Mouse (Mus musculus): ENCODE measurements around the gene Prlhr. TPM values are rescaled to one million over a fixed set of nuclear protein-coding genes. Genes with fewer than 3 reads are reported as not detected.

Prlhr gene
- polyA plus RNA-seq, 1 experiment from 2014 or later: 0.47 TPM

DNA sequence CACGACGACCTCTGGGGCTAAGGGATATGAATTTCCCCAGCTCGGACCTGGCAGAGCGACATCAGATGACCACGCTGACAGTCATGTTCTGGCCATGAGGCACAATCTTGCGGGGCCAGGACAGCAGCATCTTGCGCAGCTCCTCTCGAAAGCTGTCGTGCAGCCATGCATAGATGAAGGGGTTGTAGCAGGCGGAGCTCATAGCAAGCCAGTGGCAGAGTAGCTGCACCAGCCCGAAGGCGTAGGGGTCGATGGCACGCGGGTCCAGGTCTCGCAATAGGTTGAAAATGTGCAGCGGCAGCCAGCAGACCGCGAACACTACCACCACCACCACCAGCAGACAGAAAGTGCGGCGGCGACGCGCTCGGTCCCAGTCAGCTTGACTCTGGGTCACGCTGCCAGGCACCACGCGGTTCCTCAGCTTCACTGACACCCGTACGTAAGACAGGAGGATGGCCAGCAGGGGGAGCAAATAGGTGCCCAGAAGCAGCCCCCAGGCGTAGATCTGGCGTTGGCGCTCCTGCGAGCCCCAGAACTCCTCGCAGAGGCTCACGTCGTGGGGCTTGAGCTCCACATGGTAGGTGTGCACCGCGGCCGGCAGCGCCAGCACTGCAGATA, 1.0 kb downstream of the Prlhr start:
- Histone ChIP-seq H3K36me3 (no peaks in the 10 kb centered on the region), H3K9ac (replicated peaks) (peak overlapping the region; percentile 37), H3K4me2 (peak overlapping the region; percentile 68), H3K27me3 (replicated peaks) (peaks cover 40% of the 10 kb centered on the region), H3K4me3 (replicated peaks) (peak overlapping the region; percentile 42), H3K9me3 (replicated peaks) (no peaks in the 10 kb centered on the region), H3K27ac (replicated peaks) (no peak overlapping the region), H3K4me1 (peaks cover 32% of the 10 kb centered on the region)
- peak; percentile 81 for ATAC-seq (ENCODE audit: low FRiP score)
- WGBS: 1% methylated on average over 41 of the region's 41 CpGs

DNA sequence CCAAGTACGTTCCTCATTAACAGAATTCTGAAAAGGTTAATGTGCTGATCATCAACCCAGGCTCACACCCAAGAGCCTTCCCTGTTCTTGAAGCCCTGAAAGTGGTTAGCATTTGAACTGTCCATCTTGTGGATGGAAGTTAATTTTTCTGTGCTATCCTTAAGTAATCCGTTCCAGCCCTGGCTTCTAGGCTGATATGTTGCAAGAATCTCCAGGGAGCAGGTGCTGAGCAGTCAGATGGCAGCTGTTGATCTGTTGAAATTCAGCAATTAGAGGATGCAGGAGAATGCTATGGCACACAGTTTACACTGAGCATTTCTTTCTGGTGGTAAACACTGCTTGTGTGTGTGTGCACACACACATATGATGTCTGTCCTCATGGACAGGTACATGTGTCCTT, 2.4 kb downstream of the Prlhr start:
- H3K27me3 ChIP-seq (replicated peaks): peaks cover 40% of the 10 kb centered on the region
- no peak for ATAC-seq (ENCODE audit: low FRiP score)

GRCm38 (mm10) chr19:60463896-60464295, 4.2 kb downstream of the Prlhr start:
- H3K4me1 ChIP-seq: peaks cover 28% of the 10 kb centered on the region
- no peak overlapping the region for H3K4me2 ChIP-seq
- H3K36me3 ChIP-seq: no peaks in the 10 kb centered on the region
- H3K27ac ChIP-seq (replicated peaks): 0 out of 2 replicates have a peak overlapping the region, but pooled peaks have one; percentile 6
- no peaks in the 10 kb centered on the region for H3K9me3 ChIP-seq (replicated peaks)
- peaks cover 26% of the 10 kb centered on the region for H3K27me3 ChIP-seq (replicated peaks)
- no peak overlapping the region for H3K9ac ChIP-seq (replicated peaks)
- no peak for ATAC-seq (ENCODE audit: low FRiP score)
- H3K4me3 ChIP-seq (replicated peaks): no peak overlapping the region
- 40% methylated on average over 3 of the region's 3 CpGs for WGBS

More for the DNA sequence above, 2.4 kb downstream of the Prlhr start:
- WGBS: 76% methylated on average over 2 of the region's 2 CpGs
- H3K36me3 ChIP-seq: no peaks in the 10 kb centered on the region
- no peak overlapping the region for H3K9ac ChIP-seq (replicated peaks)
- no peaks in the 10 kb centered on the region for H3K9me3 ChIP-seq (replicated peaks)
- no peak overlapping the region for H3K4me2 ChIP-seq
- peaks cover 32% of the 10 kb centered on the region for H3K4me1 ChIP-seq
- no peak overlapping the region for H3K27ac ChIP-seq (replicated peaks)
- no peak overlapping the region for H3K4me3 ChIP-seq (replicated peaks)

GRCm38 (mm10) chr19:60463440-60463839, 4.7 kb downstream of the Prlhr start:
- 80% methylated on average over 3 of the region's 3 CpGs for WGBS
- Histone ChIP-seq H3K36me3 (no peaks in the 10 kb centered on the region), H3K27me3 (replicated peaks) (peaks cover 22% of the 10 kb centered on the region), H3K4me3 (replicated peaks) (no peak overlapping the region), H3K4me1 (peaks cover 24% of the 10 kb centered on the region), H3K9ac (replicated peaks) (no peak overlapping the region), H3K4me2 (no peak overlapping the region), H3K27ac (replicated peaks) (0 out of 2 replicates have a peak overlapping the region, but pooled peaks have one; percentile 6), H3K9me3 (replicated peaks) (no peaks in the 10 kb centered on the region)
- ATAC-seq (ENCODE audit: low FRiP score): no peak

- H3K27me3 ChIP-seq (replicated peaks): peaks cover 5% of the 10 kb centered on the region
- WGBS: 64% methylated on average over 2 of the region's 2 CpGs
Observed at GRCm38 (mm10) chr19:60461476-60461875, 6.6 kb downstream of the Prlhr start.

DNA sequence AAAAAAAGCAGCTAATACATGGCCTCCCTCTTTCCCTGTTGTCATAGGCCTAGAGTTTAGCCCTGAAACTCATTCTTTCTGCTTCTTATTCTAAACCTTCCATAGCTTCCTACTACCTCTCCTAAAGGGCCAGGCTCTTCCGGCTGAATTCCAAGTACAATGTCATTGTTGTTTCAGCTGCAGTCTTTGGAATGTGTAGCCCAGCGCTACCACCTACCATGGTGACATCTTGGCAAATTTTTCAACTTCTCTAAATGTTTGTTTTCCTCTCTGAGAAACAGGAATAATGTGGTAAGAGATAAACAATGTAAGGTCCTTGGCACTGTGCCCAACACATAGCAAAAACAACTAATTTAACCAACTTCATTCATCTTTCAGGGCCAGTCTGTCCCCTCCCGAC, 8.4 kb downstream of the Prlhr start:
- H3K27me3 ChIP-seq (replicated peaks): no peaks in the 10 kb centered on the region
- WGBS: 60% methylated on average over 3 of the region's 3 CpGs

More at GRCm38 (mm10) chr19:60461476-60461875, 6.6 kb downstream of the Prlhr start:
- no peaks in the 10 kb centered on the region for H3K36me3 ChIP-seq
- peaks cover 5% of the 10 kb centered on the region for H3K4me1 ChIP-seq
- no peak overlapping the region for H3K4me3 ChIP-seq (replicated peaks)
- no peaks in the 10 kb centered on the region for H3K9me3 ChIP-seq (replicated peaks)
- no peak overlapping the region for H3K4me2 ChIP-seq
- no peak overlapping the region for H3K27ac ChIP-seq (replicated peaks)
- H3K9ac ChIP-seq (replicated peaks): no peak overlapping the region
- ATAC-seq (ENCODE audit: low FRiP score): no peak

DNA sequence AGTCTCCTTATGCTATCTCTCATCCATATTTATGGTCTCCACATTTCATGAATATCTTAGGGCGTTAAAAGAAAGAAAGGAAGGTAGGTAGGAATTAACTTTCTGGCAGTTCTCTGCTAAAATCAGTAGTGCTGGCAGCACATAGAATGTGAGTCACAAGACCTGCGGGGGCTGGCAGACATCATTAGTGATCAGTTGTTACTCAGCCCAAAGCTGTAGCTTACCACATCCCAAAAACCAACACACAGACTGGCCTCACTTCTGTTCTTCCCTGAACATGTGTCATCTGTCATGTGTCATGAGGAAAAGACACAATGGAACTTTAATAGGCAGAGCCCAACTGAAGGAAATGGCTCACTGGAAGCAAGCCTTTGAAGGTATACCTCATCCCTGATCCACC, 9.0 kb downstream of the Prlhr start:
- Histone ChIP-seq H3K36me3 (no peaks in the 10 kb centered on the region), H3K9ac (replicated peaks) (no peak overlapping the region), H3K4me3 (replicated peaks) (no peak overlapping the region), H3K27me3 (replicated peaks) (no peaks in the 10 kb centered on the region), H3K27ac (replicated peaks) (no peak overlapping the region), H3K4me1 (peaks cover 4% of the 10 kb centered on the region), H3K4me2 (no peak overlapping the region), H3K9me3 (replicated peaks) (no peaks in the 10 kb centered on the region)
- no peak for ATAC-seq (ENCODE audit: low FRiP score)
- 87% methylated on average over 2 of the region's 2 CpGs for WGBS

More for the DNA sequence above, 8.4 kb downstream of the Prlhr start:
- H3K4me3 ChIP-seq (replicated peaks): no peak overlapping the region
- no peak for ATAC-seq (ENCODE audit: low FRiP score)
- no peaks in the 10 kb centered on the region for H3K9me3 ChIP-seq (replicated peaks)
- H3K36me3 ChIP-seq: no peaks in the 10 kb centered on the region
- H3K27ac ChIP-seq (replicated peaks): no peak overlapping the region
- H3K4me1 ChIP-seq: peaks cover 5% of the 10 kb centered on the region
- no peak overlapping the region for H3K9ac ChIP-seq (replicated peaks)
- H3K4me2 ChIP-seq: no peak overlapping the region

GRCm38 (mm10) chr19:60455791-60456190, 12.3 kb downstream of the Prlhr start:
- ATAC-seq (ENCODE audit: low FRiP score): no peak
- no peaks in the 10 kb centered on the region for H3K9me3 ChIP-seq (replicated peaks)
- WGBS: 87% methylated on average over 1 of the region's 1 CpGs
- H3K27me3 ChIP-seq (replicated peaks): no peaks in the 10 kb centered on the region
- H3K36me3 ChIP-seq: no peaks in the 10 kb centered on the region
- H3K4me2 ChIP-seq: no peak overlapping the region
- H3K4me1 ChIP-seq: no peaks in the 10 kb centered on the region
- H3K4me3 ChIP-seq (replicated peaks): no peak overlapping the region
- no peak overlapping the region for H3K27ac ChIP-seq (replicated peaks)
- H3K9ac ChIP-seq (replicated peaks): no peak overlapping the region

GRCm38 (mm10) chr19:60440531-60440930, 27.6 kb downstream of the Prlhr start:
- H3K4me2 ChIP-seq: no peak overlapping the region
- H3K9ac ChIP-seq (replicated peaks): no peak overlapping the region
- H3K4me1 ChIP-seq: no peaks in the 10 kb centered on the region
- no peaks in the 10 kb centered on the region for H3K36me3 ChIP-seq
- no peak overlapping the region for H3K4me3 ChIP-seq (replicated peaks)
- no peak overlapping the region for H3K27ac ChIP-seq (replicated peaks)
- H3K27me3 ChIP-seq (replicated peaks): no peaks in the 10 kb centered on the region
- H3K9me3 ChIP-seq (replicated peaks): no peaks in the 10 kb centered on the region
- no peak for ATAC-seq (ENCODE audit: low FRiP score)

- Histone ChIP-seq H3K4me1 (no peaks in the 10 kb centered on the region), H3K36me3 (no peaks in the 10 kb centered on the region), H3K9ac (replicated peaks) (no peak overlapping the region), H3K27ac (replicated peaks) (no peak overlapping the region), H3K4me2 (no peak overlapping the region), H3K4me3 (replicated peaks) (no peak overlapping the region), H3K9me3 (replicated peaks) (no peaks in the 10 kb centered on the region), H3K27me3 (replicated peaks) (no peaks in the 10 kb centered on the region)
- 72% methylated on average over 5 of the region's 5 CpGs for WGBS
- no peak for ATAC-seq (ENCODE audit: low FRiP score)
Observed at GRCm38 (mm10) chr19:60440083-60440482, 28.0 kb downstream of the Prlhr start.

- Histone ChIP-seq H3K4me2 (no peak overlapping the region), H3K9ac (replicated peaks) (no peak overlapping the region), H3K4me1 (no peaks in the 10 kb centered on the region), H3K9me3 (replicated peaks) (no peaks in the 10 kb centered on the region), H3K27me3 (replicated peaks) (no peaks in the 10 kb centered on the region), H3K4me3 (replicated peaks) (no peak overlapping the region), H3K27ac (replicated peaks) (no peak overlapping the region), H3K36me3 (no peaks in the 10 kb centered on the region)
- ATAC-seq (ENCODE audit: low FRiP score): no peak
- WGBS: 48% methylated on average over 6 of the region's 6 CpGs
Observed at GRCm38 (mm10) chr19:60437566-60438241, 30.4 kb downstream of the Prlhr start.

DNA sequence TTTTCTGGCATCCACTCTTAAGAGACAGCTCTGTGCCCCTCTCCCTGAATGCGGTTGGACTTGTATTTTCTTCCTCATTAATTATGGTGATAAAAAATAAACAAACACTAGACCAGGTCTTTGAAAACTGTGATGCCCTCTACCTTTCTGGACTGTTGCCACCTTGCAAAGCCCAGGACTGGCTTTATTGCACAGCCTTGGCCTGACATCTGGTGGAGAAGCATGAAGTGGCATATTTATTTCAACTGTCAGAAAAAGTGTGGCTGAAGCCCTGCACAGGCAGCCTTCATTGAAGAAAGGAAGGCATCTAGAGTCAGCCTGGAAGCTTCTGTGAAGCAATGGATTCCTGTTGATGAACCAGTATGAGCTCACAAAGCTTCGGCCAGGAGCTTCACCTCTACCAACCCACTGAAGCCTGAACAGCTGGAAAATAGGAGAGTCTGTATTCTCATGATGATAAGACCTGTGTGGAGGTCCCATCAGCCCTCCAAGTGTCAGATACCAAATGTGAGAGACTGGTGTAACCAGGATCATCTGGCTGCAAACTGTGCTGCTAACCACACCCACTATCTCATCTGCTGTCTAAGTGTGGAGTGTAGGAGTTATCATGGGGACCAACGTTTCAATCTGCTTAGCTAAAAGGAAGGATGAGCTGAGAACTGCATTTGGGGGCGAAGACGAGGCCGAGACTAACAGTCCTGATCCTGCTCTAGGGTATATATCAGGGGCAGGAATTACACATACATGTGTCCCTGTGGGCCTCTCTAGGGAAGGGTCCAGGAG, 35.6 kb downstream of the Prlhr start:
- Histone ChIP-seq H3K9me3 (replicated peaks) (no peaks in the 10 kb centered on the region), H3K27me3 (replicated peaks) (no peaks in the 10 kb centered on the region), H3K36me3 (no peaks in the 10 kb centered on the region), H3K4me1 (no peaks in the 10 kb centered on the region), H3K4me2 (no peak overlapping the region), H3K27ac (replicated peaks) (no peak overlapping the region), H3K4me3 (replicated peaks) (no peak overlapping the region), H3K9ac (replicated peaks) (no peak overlapping the region)
- ATAC-seq (ENCODE audit: low FRiP score): no peak
- WGBS: 90% methylated on average over 6 of the region's 6 CpGs
